Mouse (Mus musculus) myocyte (in vitro differentiated cells): ENCODE results near the gene Nxpe4.

Experiments
- CEBPB ChIP-seq: IDR thresholded peaks from 2 replicates; pipeline ENCODE4 v1.6.1; 2011; ENCODE audit warnings: mild to moderate bottlenecking, moderate library complexity; ENCODE audit not compliant: poor library complexity, insufficient read depth, severe bottlenecking
- E2F4 ChIP-seq: IDR thresholded peaks from one replicate; pipeline ENCODE4 v1.6.1; 2011; ENCODE audit warnings: mild to moderate bottlenecking, control low read depth, moderate library complexity; ENCODE audit not compliant: insufficient read depth
- MAX ChIP-seq: IDR thresholded peaks from one replicate; pipeline ENCODE4 v1.6.1; 2011; ENCODE audit warnings: low read depth, mild to moderate bottlenecking, control low read depth
- MYOD1 ChIP-seq, 3 experiments: IDR thresholded peaks; one replicate each; pipeline ENCODE4 v1.6.1; 2011; ENCODE audit warnings: control low read depth in 2 of 3, low read depth in 2 of 3, mild to moderate bottlenecking in 2 of 3, moderate library complexity in 1 of 3; ENCODE audit not compliant: insufficient read length in 2 of 3, control insufficient read depth in 1 of 3
- MYOG ChIP-seq, 3 experiments: IDR thresholded peaks; one replicate each; pipeline ENCODE4 v1.6.1; 2011; ENCODE audit warnings: control low read depth in 2 of 3, low read depth in 2 of 3, mild to moderate bottlenecking in 2 of 3; ENCODE audit not compliant: insufficient read length in 2 of 3, control insufficient read depth in 1 of 3, insufficient read depth in 1 of 3
- POLR2A ChIP-seq: IDR thresholded peaks from one replicate; pipeline ENCODE4 v1.6.1; 2011; ENCODE audit warnings: low read depth, mild to moderate bottlenecking, control low read depth, moderate library complexity; ENCODE audit not compliant: insufficient read length
- POLR2AphosphoS2 ChIP-seq: IDR thresholded peaks from one replicate; pipeline ENCODE4 v1.6.1; 2011; ENCODE audit warnings: low read depth, control low read depth; ENCODE audit not compliant: insufficient read length
- TCF3 ChIP-seq: IDR thresholded peaks from one replicate; pipeline ENCODE4 v1.6.1; 2011; ENCODE audit warnings: low read depth, control low read depth; ENCODE audit not compliant: insufficient read length

DNA sequence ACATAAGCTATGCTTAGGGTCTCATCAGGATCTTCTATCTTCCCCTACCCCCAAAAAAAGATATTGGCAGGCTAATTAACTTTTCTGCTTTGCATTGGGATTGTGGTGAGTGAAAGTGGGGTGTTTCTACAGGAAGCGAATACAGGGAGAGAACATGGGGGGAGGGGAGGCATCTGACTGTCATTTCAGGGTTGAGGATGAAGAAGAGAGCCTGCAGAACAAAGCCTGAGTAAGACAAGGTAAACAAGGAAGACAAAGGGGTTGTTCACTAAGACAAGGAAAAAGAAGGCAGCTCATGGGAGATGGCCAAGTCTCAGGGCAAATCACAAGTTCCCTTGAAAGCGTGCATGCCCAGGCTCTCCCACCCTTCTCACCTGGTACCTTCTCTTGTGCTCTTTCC, 256.6 kb downstream of the Nxpe4 start:
- no peak for TF ChIP-seq MYOD1 (IDR thresholded peaks at IDR 0.05; ENCODE audit: control insufficient read depth in 1 of 3, insufficient read length in 2 of 3, low read depth in 2 of 3)
- TF ChIP-seq POLR2A, result no peak
- TF ChIP-seq MAX, result no peak
- no peak for TF ChIP-seq CEBPB
- no peak for TF ChIP-seq TCF3
- no peak for TF ChIP-seq MYOG (IDR thresholded peaks at IDR 0.05; ENCODE audit: control insufficient read depth in 1 of 3, insufficient read depth in 1 of 3, insufficient read length in 2 of 3, low read depth in 2 of 3)
- TF ChIP-seq E2F4, result no peak
- no peak for TF ChIP-seq POLR2AphosphoS2
